In the genomic region with DNA sequence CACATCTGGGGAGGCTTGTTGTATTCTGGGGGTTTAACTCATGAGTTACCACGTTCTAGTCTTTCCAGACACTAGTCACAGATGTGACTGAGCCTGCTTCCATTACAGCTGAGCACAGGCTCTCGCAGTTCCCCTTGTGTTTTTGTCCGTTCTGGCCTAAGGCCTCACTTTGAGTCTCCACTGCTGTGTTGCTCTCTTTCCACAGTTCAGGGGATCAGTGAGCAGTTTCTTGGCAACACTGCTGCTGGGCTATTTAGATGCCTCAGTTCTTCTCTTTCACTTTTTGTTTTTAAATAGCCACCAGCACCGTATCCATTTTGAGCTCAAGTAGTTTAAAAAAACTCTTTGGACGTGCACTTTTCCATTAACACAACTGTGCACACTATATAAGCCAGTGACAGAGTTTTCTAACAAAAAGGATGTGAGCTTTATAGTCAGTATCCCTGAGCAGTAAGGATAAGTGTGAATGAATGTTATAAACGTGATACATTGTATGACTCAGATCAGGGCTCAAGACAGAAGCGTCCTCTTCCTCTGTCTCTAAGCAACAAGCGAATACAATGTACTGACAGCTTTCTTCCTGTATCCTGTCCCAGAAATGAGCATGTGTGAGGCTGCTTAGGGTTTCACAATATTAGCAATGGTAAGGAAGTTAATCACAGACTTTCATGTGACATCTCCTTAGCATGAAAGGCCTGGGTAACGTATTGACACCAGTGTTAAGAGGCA, we compare ENCODE assay signal across 10 mouse cellular contexts. TPM values are rescaled to one million over a fixed set of nuclear protein-coding genes. Genes with fewer than 3 reads are reported as not detected.
DNase-seq lines count a peak whose midpoint lies in the region; ATAC-seq lines count a peak whose summit lies in the region.
"Had no signal": no experiment of that assay in that cellular context is flagged by ENCODE, and none has a peak within 500 bp of the region (broad histone marks: within the 10 kb centered on the region; RNA-seq: fewer than 3 reads in every experiment).

No protein-coding gene starts in this region.

- no peak overlapping the region for H3K4me2 ChIP-seq in midbrain, embryonic 12.5 days (replicated peaks)
- H3K4me2 ChIP-seq in midbrain, embryonic 13.5 days (replicated peaks): no peak overlapping the region
- H3K4me2 ChIP-seq in intestine, embryonic 15.5 days (replicated peaks): no peak overlapping the region
- no peak overlapping the region for H3K4me2 ChIP-seq in stomach, embryonic 15.5 days
- H3K4me2 ChIP-seq: embryonic facial prominence, embryonic 12.5 days; limb, embryonic 13.5 days had no signal

- no peak overlapping the region for H3K9ac ChIP-seq in midbrain, embryonic 12.5 days (replicated peaks)
- H3K9ac ChIP-seq in midbrain, embryonic 13.5 days (replicated peaks): no peak overlapping the region
- H3K9ac ChIP-seq in intestine, embryonic 15.5 days: no peak overlapping the region
- no peak overlapping the region for H3K9ac ChIP-seq in stomach, embryonic 15.5 days
- H3K9ac ChIP-seq: embryonic facial prominence, embryonic 12.5 days; limb, embryonic 13.5 days had no signal

- peak; percentile 2 to 4 for DNase-seq in frontal cortex, postnatal 36 days (ENCODE audit: low spot score in 2 of 2)
- no peak for DNase-seq in frontal cortex, postnatal 14 days (ENCODE audit: low spot score in 2 of 2)
- no peak for DNase-seq in embryo, embryonic 9.5 days (ENCODE audit: extremely low spot score)
- no peak for DNase-seq in cerebellum, adult 11 months

- no peaks in the 10 kb centered on the region for H3K27me3 ChIP-seq in midbrain, embryonic 12.5 days
- H3K27me3 ChIP-seq in midbrain, embryonic 13.5 days: no peaks in the 10 kb centered on the region
- H3K27me3 ChIP-seq in intestine, embryonic 15.5 days (replicated peaks): no peaks in the 10 kb centered on the region
- H3K27me3 ChIP-seq in stomach, embryonic 15.5 days (replicated peaks): no peaks in the 10 kb centered on the region
- H3K27me3 ChIP-seq: embryonic facial prominence, embryonic 12.5 days; limb, embryonic 13.5 days had no signal

- no peaks in the 10 kb centered on the region for H3K36me3 ChIP-seq in midbrain, embryonic 12.5 days
- H3K36me3 ChIP-seq in midbrain, embryonic 13.5 days: no peaks in the 10 kb centered on the region
- no peaks in the 10 kb centered on the region for H3K36me3 ChIP-seq in intestine, embryonic 15.5 days
- H3K36me3 ChIP-seq in stomach, embryonic 15.5 days: no peaks in the 10 kb centered on the region
- H3K36me3 ChIP-seq: embryonic facial prominence, embryonic 12.5 days; limb, embryonic 13.5 days had no signal

- WGBS in midbrain, embryonic 12.5 days: 64% methylated on average over 9 of the region's 9 CpGs
- 59% methylated on average over 9 of the region's 9 CpGs for WGBS in midbrain, embryonic 13.5 days
- 54% methylated on average over 9 of the region's 9 CpGs for WGBS in intestine, embryonic 15.5 days
- 48% methylated on average over 9 of the region's 9 CpGs for WGBS in stomach, embryonic 15.5 days

- no peak for ATAC-seq in midbrain, embryonic 12.5 days (ENCODE audit: low FRiP score, low read depth)
- ATAC-seq in midbrain, embryonic 13.5 days: no peak
- 0 out of 2 replicates have a peak, but pooled peaks have one; percentile 41 for ATAC-seq in intestine, embryonic 15.5 days
- ATAC-seq in stomach, embryonic 15.5 days (ENCODE audit: insufficient read depth, low FRiP score, low read depth): no peak

- H3K4me1 ChIP-seq in midbrain, embryonic 12.5 days: no peaks in the 10 kb centered on the region
- 0 out of 2 replicates have a peak, but pooled peaks cover 3% of the 10 kb centered on the region for H3K4me1 ChIP-seq in midbrain, embryonic 13.5 days (replicated peaks)
- H3K4me1 ChIP-seq in intestine, embryonic 15.5 days (replicated peaks): no peaks in the 10 kb centered on the region
- H3K4me1 ChIP-seq in stomach, embryonic 15.5 days: no peaks in the 10 kb centered on the region
- H3K4me1 ChIP-seq: limb, embryonic 13.5 days had no signal

- H3K27ac ChIP-seq in midbrain, embryonic 12.5 days (replicated peaks): 0 out of 2 replicates have a peak overlapping the region, but pooled peaks have one; percentile 5
- H3K27ac ChIP-seq in midbrain, embryonic 13.5 days: no peak overlapping the region
- H3K27ac ChIP-seq in intestine, embryonic 15.5 days: no peak overlapping the region
- peak overlapping the region; percentile 28; the same call in 1 of the 2 replicates for H3K27ac ChIP-seq in stomach, embryonic 15.5 days
- H3K27ac ChIP-seq: embryonic facial prominence, embryonic 12.5 days; limb, embryonic 13.5 days had no signal

- H3K9me3 ChIP-seq in midbrain, embryonic 12.5 days: no peaks in the 10 kb centered on the region
- H3K9me3 ChIP-seq in midbrain, embryonic 13.5 days: no peaks in the 10 kb centered on the region
- no peaks in the 10 kb centered on the region for H3K9me3 ChIP-seq in intestine, embryonic 15.5 days
- no peaks in the 10 kb centered on the region for H3K9me3 ChIP-seq in stomach, embryonic 15.5 days
- H3K9me3 ChIP-seq: embryonic facial prominence, embryonic 12.5 days; limb, embryonic 13.5 days had no signal

- H3K4me3 ChIP-seq in midbrain, embryonic 12.5 days: no peak overlapping the region
- H3K4me3 ChIP-seq in midbrain, embryonic 13.5 days (replicated peaks): no peak overlapping the region
- no peak overlapping the region for H3K4me3 ChIP-seq in intestine, embryonic 15.5 days (replicated peaks)
- H3K4me3 ChIP-seq in stomach, embryonic 15.5 days (replicated peaks): no peak overlapping the region
- H3K4me3 ChIP-seq: embryonic facial prominence, embryonic 12.5 days; limb, embryonic 13.5 days had no signal

RNA-seq across cellular contexts. Expression of gene Akap7, which starts 23.8 kb away (rescaled TPM):
- polyA plus RNA-seq in midbrain, embryonic 12.5 days (2016; fragmentation: Nextera tagmentation; extraction: Ambion mirVana): 22.0 and 23.0 TPM in 2 replicates
- 20.9 and 21.3 TPM in 2 replicates for polyA plus RNA-seq in midbrain, embryonic 13.5 days (2015; fragmentation: Nextera tagmentation; extraction: Ambion mirVana)
- 41.9 and 45.6 TPM in 2 replicates for polyA plus RNA-seq in intestine, embryonic 15.5 days (2015; fragmentation: Nextera tagmentation; extraction: Ambion mirVana)
- 29.1 and 30.9 TPM in 2 replicates for polyA plus RNA-seq in stomach, embryonic 15.5 days (2015; fragmentation: Nextera tagmentation; extraction: Ambion mirVana)

RNA-seq across cellular contexts. Expression of gene Epb41l2, which starts 28.1 kb away (rescaled TPM):
- 37.7 and 40.5 TPM in 2 replicates for polyA plus RNA-seq in midbrain, embryonic 12.5 days (2016; fragmentation: Nextera tagmentation; extraction: Ambion mirVana)
- polyA plus RNA-seq in midbrain, embryonic 13.5 days (2015; fragmentation: Nextera tagmentation; extraction: Ambion mirVana): 21.7 and 25.6 TPM in 2 replicates
- polyA plus RNA-seq in intestine, embryonic 15.5 days (2015; fragmentation: Nextera tagmentation; extraction: Ambion mirVana): 40.1 and 42.1 TPM in 2 replicates
- 50.2 and 56.1 TPM in 2 replicates for polyA plus RNA-seq in stomach, embryonic 15.5 days (2015; fragmentation: Nextera tagmentation; extraction: Ambion mirVana)

Comparison
In these comparisons a context has a peak if more than half of its experiments do, and no peak if none do; other contexts are left out.
1. DNase-seq: peak in frontal cortex, postnatal 36 days (2 of 2); none in frontal cortex, postnatal 14 days (0 of 2), embryo, embryonic 9.5 days (single experiment) and cerebellum, adult 11 months (single experiment).
2. H3K27ac ChIP-seq: peak in midbrain, embryonic 12.5 days (single experiment) and stomach, embryonic 15.5 days (single experiment); none in midbrain, embryonic 13.5 days (single experiment) and intestine, embryonic 15.5 days (single experiment).